Mouse (Mus musculus) MEL-GATA-1-ER (cell line): ENCODE results near the gene BC030870.
"Not testable (repeated sequence)": the region's sequence is repeated elsewhere in the genome, so short reads cannot be mapped to it uniquely, and the experiment has no call there.

Experiments
- DNase-seq: peaks from one replicate; pipeline ENCODE4 v3.0.0-alpha.2; 2012; ENCODE audit warnings: low read depth; ENCODE audit errors: extremely low read depth

BC030870 gene

GRCm38 (mm10) chr8:65129199-65129788 is at the start of gene BC030870:
Gene BC030870 (minus strand): TSS chr8:65129563.
- no peak for DNase-seq

- no peak for DNase-seq
Measured at GRCm38 (mm10) chr8:65174746-65175476, 45.5 kb upstream of the BC030870 start.

- DNase-seq, result no peak
Measured at GRCm38 (mm10) chr8:65169184-65169583, 39.8 kb upstream of the BC030870 start.

- not testable (repeated sequence) for DNase-seq
Measured at GRCm38 (mm10) chr8:65160676-65161075, 31.3 kb upstream of the BC030870 start.

- no peak for DNase-seq
Measured at GRCm38 (mm10) chr8:65159096-65159748, 29.9 kb upstream of the BC030870 start.

- DNase-seq, result no peak
Measured at GRCm38 (mm10) chr8:65157901-65158300, 28.5 kb upstream of the BC030870 start.

- DNase-seq, result no peak
Measured at GRCm38 (mm10) chr8:65138830-65139466, 9.6 kb upstream of the BC030870 start.

- no peak for DNase-seq
Measured at GRCm38 (mm10) chr8:65126454-65126853, 2.9 kb downstream of the BC030870 start.

GRCm38 (mm10) chr8:65126014-65126413 is 3.3 kb downstream of the BC030870 start:
- no peak for DNase-seq

GRCm38 (mm10) chr8:65112092-65112491 is 17.3 kb downstream of the BC030870 start:
- no peak for DNase-seq

GRCm38 (mm10) chr8:65110285-65110691 is 19.1 kb downstream of the BC030870 start:
- DNase-seq, result peak; percentile 1

GRCm38 (mm10) chr8:65108936-65109335 is 20.4 kb downstream of the BC030870 start:
- DNase-seq, result no peak

- DNase-seq, result no peak
Measured at GRCm38 (mm10) chr8:65107936-65108718, 21.2 kb downstream of the BC030870 start.

- no peak for DNase-seq
Measured at GRCm38 (mm10) chr8:65104041-65104440, 25.3 kb downstream of the BC030870 start.

GRCm38 (mm10) chr8:65103632-65104031 is 25.7 kb downstream of the BC030870 start:
- DNase-seq, result no peak

GRCm38 (mm10) chr8:65099735-65100134 is 29.6 kb downstream of the BC030870 start:
- DNase-seq, result no peak

- no peak for DNase-seq
Measured at GRCm38 (mm10) chr8:65097760-65098415, 31.5 kb downstream of the BC030870 start.

GRCm38 (mm10) chr8:65089781-65090180 is 39.6 kb downstream of the BC030870 start:
- no peak for DNase-seq

- DNase-seq, result no peak
Measured at GRCm38 (mm10) chr8:65088120-65088519, 41.2 kb downstream of the BC030870 start.

GRCm38 (mm10) chr8:65087711-65088110 is 41.7 kb downstream of the BC030870 start:
- no peak for DNase-seq

GRCm38 (mm10) chr8:65085680-65086079 is 43.7 kb downstream of the BC030870 start:
- no peak for DNase-seq
